Mouse (Mus musculus): Measurements from ENCODE around the gene Nudt21. TPM values are rescaled to one million over a fixed set of nuclear protein-coding genes. Genes with fewer than 3 reads are reported as not detected.

The Nudt21 gene
- total and polyA plus RNA-seq, 2 experiments from 2014 or later, result 61.5 to 90.1 TPM

DNA sequence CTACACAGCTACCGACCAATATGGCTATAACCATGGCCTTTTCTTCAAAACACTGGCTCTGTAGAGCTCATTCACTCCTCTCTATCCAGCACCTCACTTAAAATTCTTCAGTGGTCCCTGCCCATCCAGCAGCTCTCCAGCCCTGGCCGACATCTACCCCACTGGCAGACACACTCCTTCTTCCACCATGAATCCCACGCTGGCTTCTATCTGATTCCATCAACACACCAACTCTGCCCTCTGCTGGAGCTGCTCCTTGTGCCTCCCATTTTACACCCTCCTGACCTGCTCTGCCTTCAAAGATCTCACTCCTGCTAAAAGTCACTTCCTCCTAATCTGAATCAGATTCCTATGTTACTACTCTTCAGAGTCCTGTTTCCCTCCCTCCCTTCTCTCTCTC lies 53.0 kb downstream of the Nudt21 start:
- peak; percentile 58 for TF ChIP-seq CTCF (IDR thresholded peaks at IDR 0.05)
- Histone ChIP-seq H3K4me3 (ENCODE audit: low read depth, low read length) (no peak overlapping the region), H3K9ac (replicated peaks; ENCODE audit: low read length, poor library complexity, severe bottlenecking) (no peak overlapping the region), H3K4me1 (ENCODE audit: insufficient read depth, low read length) (no peaks in the 10 kb centered on the region), H3K4me2 (ENCODE audit: low read depth, low read length, poor library complexity, severe bottlenecking) (no peak overlapping the region), H3K27me3 (ENCODE audit: insufficient read depth, low read length) (no peaks in the 10 kb centered on the region), H3K9me3 (ENCODE audit: low read length) (no peaks in the 10 kb centered on the region), H3K27ac (ENCODE audit: low read depth, low read length) (no peak overlapping the region), H3K36me3 (ENCODE audit: insufficient read depth, low read length) (peaks cover 52% of the 10 kb centered on the region)
- DNase-seq (ENCODE audit: low spot score), result peak; percentile 37
- ATAC-seq (ENCODE audit: low FRiP score), result no peak
- 66% methylated on average over 3 of the region's 3 CpGs for WGBS

DNA sequence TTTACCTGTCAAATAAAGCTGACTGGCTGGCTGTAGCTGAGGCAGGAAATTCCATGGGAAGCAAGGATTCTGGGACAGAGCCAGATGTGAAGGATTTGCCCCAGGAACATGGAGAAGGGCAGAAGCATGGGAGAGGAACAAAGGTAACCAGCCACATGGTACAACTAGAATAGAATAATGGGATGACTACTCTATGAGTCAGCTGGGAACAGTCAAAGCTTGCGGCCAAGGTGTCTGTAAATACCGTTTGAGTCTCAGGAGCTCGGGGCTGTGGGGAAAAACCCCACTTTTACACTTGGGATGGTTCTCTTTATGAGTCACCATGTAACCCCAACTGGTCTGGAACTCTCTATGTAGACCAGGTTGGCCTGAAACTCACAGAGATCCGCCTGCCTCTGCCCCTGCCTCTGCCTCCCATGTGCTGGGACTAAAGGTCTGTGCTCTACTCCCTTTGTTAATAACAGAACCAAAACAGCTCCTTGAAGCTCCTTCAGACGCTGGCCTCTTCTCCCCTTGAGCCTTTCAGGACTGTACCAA lies 55.1 kb downstream of the Nudt21 start:
- DNase-seq (ENCODE audit: low spot score), result no peak
- no peak overlapping the region for H3K9ac ChIP-seq (replicated peaks; ENCODE audit: low read length, poor library complexity, severe bottlenecking)

DNA sequence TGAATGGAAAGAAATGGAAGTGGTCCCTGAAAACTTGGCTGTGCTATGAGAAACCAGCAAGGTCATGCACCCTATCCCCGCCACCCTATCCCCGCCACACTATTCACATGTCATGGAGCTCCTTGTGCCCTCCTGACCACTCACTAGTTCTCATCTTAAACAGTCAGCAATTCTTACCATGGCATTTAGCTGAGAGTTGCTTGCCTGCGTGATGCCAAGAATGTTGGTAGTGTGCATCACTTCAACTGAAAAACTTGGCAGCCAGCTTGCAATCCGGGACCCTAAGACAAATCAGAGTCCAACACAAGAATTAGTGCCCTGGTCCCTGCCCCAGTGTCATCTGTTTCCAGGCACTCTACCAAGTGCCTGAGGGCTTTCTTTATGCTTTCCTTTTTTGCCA lies 56.7 kb downstream of the Nudt21 start:
- 81% methylated on average over 4 of the region's 4 CpGs for WGBS
- no peak for TF ChIP-seq CTCF (IDR thresholded peaks at IDR 0.05)
- no peak overlapping the region for H3K4me3 ChIP-seq (ENCODE audit: low read depth, low read length)
- H3K4me1 ChIP-seq (ENCODE audit: insufficient read depth, low read length), result no peaks in the 10 kb centered on the region
- no peaks in the 10 kb centered on the region for H3K9me3 ChIP-seq (ENCODE audit: low read length)
- no peak overlapping the region for H3K9ac ChIP-seq (replicated peaks; ENCODE audit: low read length, poor library complexity, severe bottlenecking)
- peak; percentile 38 for DNase-seq (ENCODE audit: low spot score)
- H3K36me3 ChIP-seq (ENCODE audit: insufficient read depth, low read length), result peaks cover 65% of the 10 kb centered on the region
- no peak overlapping the region for H3K4me2 ChIP-seq (ENCODE audit: low read depth, low read length, poor library complexity, severe bottlenecking)
- no peak for ATAC-seq (ENCODE audit: low FRiP score)
- H3K27me3 ChIP-seq (ENCODE audit: insufficient read depth, low read length), result no peaks in the 10 kb centered on the region
- H3K27ac ChIP-seq (ENCODE audit: low read depth, low read length), result no peak overlapping the region

More for the DNA sequence above, 55.1 kb downstream of the Nudt21 start:
- Histone ChIP-seq H3K36me3 (ENCODE audit: insufficient read depth, low read length) (peaks cover 63% of the 10 kb centered on the region), H3K4me3 (ENCODE audit: low read depth, low read length) (no peak overlapping the region), H3K4me1 (ENCODE audit: insufficient read depth, low read length) (no peaks in the 10 kb centered on the region), H3K27me3 (ENCODE audit: insufficient read depth, low read length) (no peaks in the 10 kb centered on the region), H3K9me3 (ENCODE audit: low read length) (no peaks in the 10 kb centered on the region), H3K27ac (ENCODE audit: low read depth, low read length) (no peak overlapping the region), H3K4me2 (ENCODE audit: low read depth, low read length, poor library complexity, severe bottlenecking) (no peak overlapping the region)
- TF ChIP-seq CTCF (IDR thresholded peaks at IDR 0.05), result no peak
- 98% methylated on average over 5 of the region's 5 CpGs for WGBS
- no peak for ATAC-seq (ENCODE audit: low FRiP score)

DNA sequence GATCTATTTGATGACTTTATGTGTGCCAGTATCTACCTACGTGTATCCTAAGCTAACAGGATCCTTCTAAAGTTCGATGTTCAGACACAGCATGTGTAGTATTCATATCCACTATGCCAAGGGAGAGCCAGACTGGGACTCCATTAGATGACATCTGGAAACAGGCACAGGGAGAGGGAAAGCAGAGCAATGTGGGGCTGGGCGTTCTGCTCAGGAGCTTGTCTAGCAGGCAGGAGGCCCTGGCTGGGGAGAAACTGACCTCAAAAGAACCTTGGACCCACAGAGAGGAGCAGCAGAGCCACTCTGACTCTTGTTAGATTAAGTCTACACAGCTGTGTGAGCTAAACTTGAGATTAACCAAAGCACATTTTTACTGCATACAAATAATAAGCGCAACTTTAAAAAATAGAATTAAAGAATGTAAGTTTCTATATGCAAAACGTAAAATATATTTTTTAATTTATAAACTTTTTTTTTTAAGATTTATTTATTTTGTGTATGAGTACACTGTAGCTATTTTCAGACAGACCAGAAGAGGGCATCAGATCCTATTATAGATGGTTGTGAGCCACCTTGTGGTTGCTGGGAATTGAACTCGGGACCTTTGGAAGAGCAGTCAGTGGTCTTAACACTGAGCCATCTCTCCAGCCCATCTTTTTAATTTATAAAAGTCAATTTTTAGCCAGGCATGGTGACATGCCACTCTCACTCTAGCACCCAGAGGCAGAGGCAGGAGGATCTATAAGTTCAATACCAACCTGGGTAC lies 60.2 kb downstream of the Nudt21 start:
- no peak overlapping the region for H3K4me2 ChIP-seq (ENCODE audit: low read depth, low read length, poor library complexity, severe bottlenecking)
- WGBS, result 94% methylated on average over 6 of the region's 6 CpGs
- peaks cover 77% of the 10 kb centered on the region for H3K36me3 ChIP-seq (ENCODE audit: insufficient read depth, low read length)
- H3K9ac ChIP-seq (replicated peaks; ENCODE audit: low read length, poor library complexity, severe bottlenecking), result no peak overlapping the region
- no peak overlapping the region for H3K27ac ChIP-seq (ENCODE audit: low read depth, low read length)
- no peak for ATAC-seq (ENCODE audit: low FRiP score)
- no peaks in the 10 kb centered on the region for H3K4me1 ChIP-seq (ENCODE audit: insufficient read depth, low read length)
- peak; percentile 50 for TF ChIP-seq CTCF (IDR thresholded peaks at IDR 0.05)
- H3K27me3 ChIP-seq (ENCODE audit: insufficient read depth, low read length), result no peaks in the 10 kb centered on the region
- no peak overlapping the region for H3K4me3 ChIP-seq (ENCODE audit: low read depth, low read length)
- no peak for DNase-seq (ENCODE audit: low spot score)
- H3K9me3 ChIP-seq (ENCODE audit: low read length), result no peaks in the 10 kb centered on the region

DNA sequence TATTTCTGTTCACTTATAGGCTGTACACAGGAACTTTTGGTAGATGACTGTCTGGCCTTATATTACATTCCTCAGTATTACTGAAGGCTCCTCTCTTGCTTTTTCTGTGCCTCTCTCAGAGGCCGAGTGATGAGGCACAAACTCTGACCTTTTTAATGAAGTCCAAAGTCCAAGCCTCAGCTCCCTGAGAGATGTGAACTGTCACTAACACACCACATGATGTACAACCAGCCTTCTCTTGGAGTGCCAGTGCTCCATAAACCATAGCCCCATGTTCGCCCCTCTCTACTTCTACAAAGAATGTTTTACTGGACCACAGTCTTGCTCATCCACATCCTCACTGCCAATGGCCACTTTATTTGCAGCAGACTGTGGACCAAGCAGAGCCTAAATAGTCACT lies 61.5 kb downstream of the Nudt21 start:
- Histone ChIP-seq H3K36me3 (ENCODE audit: insufficient read depth, low read length) (peaks cover 72% of the 10 kb centered on the region), H3K9ac (replicated peaks; ENCODE audit: low read length, poor library complexity, severe bottlenecking) (no peak overlapping the region), H3K27me3 (ENCODE audit: insufficient read depth, low read length) (no peaks in the 10 kb centered on the region), H3K27ac (ENCODE audit: low read depth, low read length) (no peak overlapping the region), H3K4me3 (ENCODE audit: low read depth, low read length) (no peak overlapping the region), H3K4me2 (ENCODE audit: low read depth, low read length, poor library complexity, severe bottlenecking) (no peak overlapping the region), H3K9me3 (ENCODE audit: low read length) (no peaks in the 10 kb centered on the region), H3K4me1 (ENCODE audit: insufficient read depth, low read length) (no peaks in the 10 kb centered on the region)
- no peak for ATAC-seq (ENCODE audit: low FRiP score)
- DNase-seq (ENCODE audit: low spot score), result no peak
- no peak for TF ChIP-seq CTCF (IDR thresholded peaks at IDR 0.05)
- WGBS, result 90% methylated on average over 2 of the region's 2 CpGs

DNA sequence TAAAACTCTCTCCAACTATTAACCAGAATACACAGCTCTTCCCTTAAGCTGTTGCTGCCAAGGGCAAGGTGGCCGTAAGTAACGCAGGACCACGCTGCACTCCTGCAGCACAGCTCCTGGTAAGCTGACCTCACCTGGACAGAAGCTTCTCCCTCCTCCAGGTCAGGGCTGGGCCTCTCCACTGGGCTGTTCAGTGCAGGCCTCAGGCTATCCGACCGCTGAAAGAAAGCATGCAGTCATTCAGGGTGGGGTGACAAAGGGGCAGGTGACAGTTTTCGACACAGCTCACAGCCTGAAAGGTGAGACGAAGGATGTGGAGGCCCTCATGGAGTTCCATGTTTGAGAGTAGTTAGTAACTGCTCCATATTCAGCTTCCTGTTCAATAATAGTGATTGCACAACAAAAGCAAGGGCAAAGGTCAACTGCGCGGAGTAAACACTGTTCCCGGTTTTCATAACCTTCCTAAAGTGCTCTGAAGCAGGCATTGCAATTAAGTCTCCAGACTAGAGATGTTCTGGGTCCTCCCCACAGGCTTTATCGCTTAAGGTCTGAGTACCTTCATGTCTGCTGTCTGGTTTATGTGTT lies 62.1 kb downstream of the Nudt21 start:
- no peak for DNase-seq (ENCODE audit: low spot score)
- peaks cover 65% of the 10 kb centered on the region for H3K36me3 ChIP-seq (ENCODE audit: insufficient read depth, low read length)
- 95% methylated on average over 11 of the region's 11 CpGs for WGBS

More for the DNA sequence above, 62.1 kb downstream of the Nudt21 start:
- TF ChIP-seq CTCF (IDR thresholded peaks at IDR 0.05), result no peak
- no peak overlapping the region for H3K4me3 ChIP-seq (ENCODE audit: low read depth, low read length)
- no peaks in the 10 kb centered on the region for H3K9me3 ChIP-seq (ENCODE audit: low read length)
- no peak overlapping the region for H3K9ac ChIP-seq (replicated peaks; ENCODE audit: low read length, poor library complexity, severe bottlenecking)
- ATAC-seq (ENCODE audit: low FRiP score), result no peak
- H3K27me3 ChIP-seq (ENCODE audit: insufficient read depth, low read length), result no peaks in the 10 kb centered on the region
- no peak overlapping the region for H3K27ac ChIP-seq (ENCODE audit: low read depth, low read length)
- H3K4me1 ChIP-seq (ENCODE audit: insufficient read depth, low read length), result no peaks in the 10 kb centered on the region
- no peak overlapping the region for H3K4me2 ChIP-seq (ENCODE audit: low read depth, low read length, poor library complexity, severe bottlenecking)
